Mouse (Mus musculus): Measurements from ENCODE around the gene Tbcd.

The Tbcd gene

DNA sequence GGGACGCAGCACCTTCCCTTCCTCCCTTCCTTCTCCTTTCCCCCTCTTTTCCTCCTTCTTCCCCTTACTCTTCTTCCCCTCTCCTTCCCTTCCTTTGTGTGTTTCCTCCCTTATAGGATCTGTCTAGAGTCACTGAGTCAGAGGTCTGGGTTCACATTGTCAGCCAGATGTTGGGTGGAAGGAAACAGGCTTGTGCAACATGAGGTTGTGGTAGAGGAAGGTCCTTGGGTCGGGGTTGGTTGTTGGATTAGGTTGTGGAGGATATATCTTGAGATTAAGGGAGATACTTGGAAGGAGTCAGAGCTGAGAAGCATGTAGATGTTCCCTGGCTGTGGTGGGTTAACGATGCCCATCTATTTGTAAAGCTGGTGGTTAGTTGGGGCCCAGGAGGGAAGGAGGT lies 23.1 kb downstream of the Tbcd start:
- DNase-seq (ENCODE audit: extremely low read depth, insufficient read length, low spot score), result no peak

DNA sequence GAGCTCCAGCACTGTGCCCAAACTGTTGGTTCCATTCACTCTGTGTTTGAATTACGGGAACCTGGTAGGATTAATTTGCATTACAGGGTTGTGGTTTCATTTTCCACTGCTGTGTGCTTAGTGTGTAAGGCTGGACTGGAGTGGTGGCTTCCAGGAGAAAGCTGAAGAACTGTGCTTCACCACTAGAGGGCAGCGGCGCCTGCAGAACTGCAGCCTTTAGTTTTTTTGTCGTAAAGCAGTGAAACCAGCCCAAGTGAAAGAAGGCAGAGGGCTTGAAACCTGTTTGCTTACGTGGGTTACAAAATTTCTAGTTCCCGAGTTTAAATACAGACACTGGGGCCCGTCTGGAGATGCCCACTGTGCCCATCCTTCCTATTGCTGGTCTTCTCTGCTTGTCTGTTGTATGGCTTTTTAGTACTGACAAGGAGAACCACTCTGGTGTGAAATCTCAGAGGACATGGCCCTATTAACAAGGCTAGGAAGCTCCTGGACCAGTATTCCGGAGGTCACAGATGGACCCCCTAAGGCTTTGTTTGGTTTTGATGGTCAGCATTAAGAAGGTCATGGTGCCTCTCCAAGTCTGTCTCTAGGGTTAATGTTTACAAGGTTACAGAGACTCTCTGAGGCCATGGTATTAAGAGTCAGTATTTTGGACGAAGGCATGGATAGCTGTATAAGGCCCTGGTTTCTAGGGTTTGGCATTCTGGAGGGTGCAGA lies 24.1 kb downstream of the Tbcd start:
- DNase-seq (ENCODE audit: extremely low read depth, insufficient read length, low spot score), result peak; percentile 52

DNA sequence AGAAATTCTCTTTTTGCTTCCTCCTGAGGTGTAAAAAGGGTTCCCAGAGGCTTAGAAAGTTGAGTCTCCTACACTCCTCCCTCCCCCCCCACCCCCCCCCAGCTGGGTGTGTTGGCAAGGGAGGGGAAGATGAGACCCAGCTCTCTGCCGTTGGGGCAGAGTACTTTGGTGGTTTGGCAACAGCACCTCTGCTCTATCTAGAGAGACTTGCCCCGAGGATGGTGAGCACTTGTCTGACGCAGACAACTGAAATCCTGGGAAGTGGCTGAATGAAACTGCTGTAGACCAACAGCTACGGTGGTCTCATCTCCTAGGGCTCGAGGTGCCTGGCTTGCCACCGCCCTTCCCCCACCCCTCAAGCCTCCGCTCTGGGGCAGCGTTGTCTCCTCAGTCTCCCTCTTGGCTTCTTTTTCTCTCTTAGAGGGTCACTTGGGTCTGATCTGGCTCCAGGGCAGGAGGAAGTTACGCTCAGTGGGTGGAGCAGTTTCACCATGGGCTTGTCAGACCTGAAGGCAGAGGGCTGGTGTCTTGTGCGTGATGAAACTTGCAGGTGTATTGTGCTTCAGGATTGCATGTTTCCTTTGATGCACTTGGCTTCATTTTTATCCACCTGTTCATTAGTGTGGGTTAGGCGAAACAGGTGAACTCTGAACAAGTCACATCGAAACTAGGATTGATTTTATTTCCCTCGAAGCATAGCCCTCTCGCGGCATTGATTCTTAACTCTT lies 27.9 kb downstream of the Tbcd start:
- no peak for DNase-seq (ENCODE audit: extremely low read depth, insufficient read length, low spot score)

- DNase-seq (ENCODE audit: extremely low read depth, insufficient read length, low spot score), result no peak
Observed at GRCm38 (mm10) chr11:121481129-121481528, 29.4 kb downstream of the Tbcd start.

GRCm38 (mm10) chr11:121485882-121486281 lies 34.1 kb downstream of the Tbcd start:
- DNase-seq (ENCODE audit: extremely low read depth, insufficient read length, low spot score), result no peak

GRCm38 (mm10) chr11:121490651-121491050 lies 38.9 kb downstream of the Tbcd start:
- DNase-seq (ENCODE audit: extremely low read depth, insufficient read length, low spot score), result no peak

- no peak for DNase-seq (ENCODE audit: extremely low read depth, insufficient read length, low spot score)
Observed at GRCm38 (mm10) chr11:121500595-121500994, 48.8 kb downstream of the Tbcd start.

DNA sequence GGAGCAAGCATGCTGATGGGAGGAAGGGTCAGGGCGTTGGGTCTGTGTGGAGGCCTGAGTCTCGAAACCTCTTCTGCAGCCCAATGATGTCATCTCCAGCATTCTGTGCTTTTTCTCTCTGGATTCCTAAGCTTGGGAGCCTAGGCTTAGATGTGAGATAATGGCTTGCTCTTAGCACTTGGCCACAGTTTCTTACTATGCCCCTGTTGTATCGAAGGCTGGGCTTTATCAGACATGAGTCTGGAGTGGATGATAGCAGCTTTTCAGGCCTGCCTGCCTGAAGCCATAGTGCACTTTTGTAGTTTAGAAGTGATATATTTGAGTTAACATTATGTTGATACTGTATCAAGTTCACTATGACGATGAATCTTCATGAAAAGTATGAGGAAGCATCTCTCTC lies 49.8 kb downstream of the Tbcd start:
- no peak for DNase-seq (ENCODE audit: extremely low read depth, insufficient read length, low spot score)

DNA sequence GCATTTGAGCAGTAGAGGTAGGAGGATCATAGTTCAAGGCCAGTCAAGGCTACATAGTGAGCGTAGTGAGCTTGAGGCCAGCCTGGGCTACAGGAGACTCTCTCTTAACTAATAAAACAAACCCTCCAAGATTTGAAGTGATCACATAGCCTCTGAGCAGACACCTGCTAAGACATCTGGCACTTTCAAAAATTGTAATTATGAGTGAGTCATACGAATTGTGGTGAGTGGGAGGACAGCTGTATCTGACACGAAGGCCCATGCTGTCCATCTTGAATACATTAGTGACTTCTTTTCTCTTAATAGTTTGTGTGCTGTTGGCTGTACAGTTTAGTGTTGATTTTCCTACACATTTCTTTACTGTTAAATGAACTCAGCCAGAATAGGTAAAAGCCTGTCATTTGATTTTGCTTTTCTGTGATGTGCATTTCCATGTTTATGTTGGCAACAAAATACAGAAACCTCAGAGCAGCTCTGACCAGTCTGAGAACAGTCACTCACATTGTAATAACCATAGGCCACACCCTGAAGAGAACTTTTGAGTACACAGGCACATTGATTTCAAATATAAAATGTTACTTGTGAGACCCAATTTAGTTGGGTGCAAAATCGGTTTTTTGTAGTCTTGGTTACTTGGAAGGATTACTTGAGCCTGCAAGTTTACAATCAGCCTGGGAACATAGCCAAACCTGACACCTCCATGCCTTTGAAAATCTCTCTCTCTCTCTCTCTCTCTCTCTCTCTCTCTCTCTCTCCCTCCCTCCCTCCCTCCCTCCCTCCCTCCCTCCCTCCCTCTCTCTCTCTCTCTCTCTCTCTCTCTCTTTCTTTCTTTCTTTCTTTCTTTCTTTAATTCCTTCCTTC lies 50.5 kb downstream of the Tbcd start:
- DNase-seq (ENCODE audit: extremely low read depth, insufficient read length, low spot score), result peak; percentile 63

- DNase-seq (ENCODE audit: extremely low read depth, insufficient read length, low spot score), result no peak
Observed at GRCm38 (mm10) chr11:121508478-121508877, 56.7 kb downstream of the Tbcd start.

GRCm38 (mm10) chr11:121510512-121511246 lies 58.9 kb downstream of the Tbcd start:
- DNase-seq (ENCODE audit: extremely low read depth, insufficient read length, low spot score), result no peak

GRCm38 (mm10) chr11:121512896-121513572 lies 61.3 kb downstream of the Tbcd start:
- no peak for DNase-seq (ENCODE audit: extremely low read depth, insufficient read length, low spot score)

- DNase-seq (ENCODE audit: extremely low read depth, insufficient read length, low spot score), result no peak
Observed at GRCm38 (mm10) chr11:121515996-121516395, 64.2 kb downstream of the Tbcd start.

DNA sequence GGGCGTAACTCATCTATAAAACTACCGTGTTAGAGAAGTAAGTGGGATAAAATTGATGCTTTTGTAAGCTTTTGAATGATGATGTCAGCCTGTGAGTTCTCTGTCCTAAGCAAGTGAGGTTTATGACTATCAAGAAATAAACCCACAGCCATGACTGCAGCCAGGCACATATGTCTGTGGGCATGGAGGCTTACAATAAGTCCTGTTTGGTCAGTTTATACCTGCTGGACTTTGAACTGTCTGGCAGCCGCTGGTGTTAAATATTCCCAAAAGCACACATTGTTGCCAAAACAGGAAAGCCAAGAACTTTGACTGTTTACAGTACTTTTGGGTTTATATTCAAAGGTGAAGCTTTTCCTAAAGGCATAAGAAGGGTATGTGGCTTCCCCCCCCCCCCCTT lies 65.2 kb downstream of the Tbcd start:
- no peak for DNase-seq (ENCODE audit: extremely low read depth, insufficient read length, low spot score)

- no peak for DNase-seq (ENCODE audit: extremely low read depth, insufficient read length, low spot score)
Observed at GRCm38 (mm10) chr11:121517687-121518465, 66.1 kb downstream of the Tbcd start.

DNA sequence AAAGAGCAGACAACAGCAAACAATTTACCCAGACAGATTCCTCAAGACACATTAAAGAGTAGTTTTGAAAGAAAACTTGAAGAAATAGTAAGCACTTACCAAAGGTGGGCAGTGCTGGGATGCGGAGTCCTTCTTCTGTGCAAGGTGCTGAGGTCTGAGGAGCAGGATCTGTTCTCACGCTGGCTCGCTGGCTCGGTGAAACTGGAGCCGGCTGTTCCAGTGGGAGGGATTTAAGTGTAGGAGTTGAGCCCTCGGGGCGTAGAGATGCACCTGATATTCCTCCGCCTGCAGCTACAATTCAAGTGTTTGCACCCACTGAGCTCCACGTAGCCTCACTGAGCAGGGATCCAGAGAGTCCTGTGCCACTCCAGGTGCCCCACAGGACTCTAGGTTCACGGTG lies 67.4 kb downstream of the Tbcd start, which contains the start of gene Zfp750:
TSS of gene Zfp750 (minus strand) at position 203 of the 400 bp plus-strand sequence.
- DNase-seq (ENCODE audit: extremely low read depth, insufficient read length, low spot score), result no peak

DNA sequence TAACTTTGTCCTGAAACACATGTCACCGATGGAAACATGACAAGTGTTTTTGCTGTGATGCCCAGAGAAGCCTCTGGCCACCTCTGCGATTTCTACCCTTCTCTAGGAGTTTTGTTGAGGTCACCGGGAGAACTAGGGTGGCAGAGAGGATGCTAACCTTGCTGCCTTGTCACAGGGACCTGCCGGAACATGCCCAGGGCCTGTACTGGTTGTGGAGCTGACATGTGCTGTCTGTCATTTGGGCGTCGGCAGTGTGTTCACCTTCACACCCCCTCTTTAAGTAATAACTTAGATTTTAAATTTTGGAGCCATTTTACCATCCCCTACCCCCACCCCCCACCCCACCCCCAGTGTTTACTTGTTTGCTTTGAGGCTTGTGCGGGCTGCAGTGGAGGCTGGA lies 68.0 kb downstream of the Tbcd start:
- DNase-seq (ENCODE audit: extremely low read depth, insufficient read length, low spot score), result no peak

DNA sequence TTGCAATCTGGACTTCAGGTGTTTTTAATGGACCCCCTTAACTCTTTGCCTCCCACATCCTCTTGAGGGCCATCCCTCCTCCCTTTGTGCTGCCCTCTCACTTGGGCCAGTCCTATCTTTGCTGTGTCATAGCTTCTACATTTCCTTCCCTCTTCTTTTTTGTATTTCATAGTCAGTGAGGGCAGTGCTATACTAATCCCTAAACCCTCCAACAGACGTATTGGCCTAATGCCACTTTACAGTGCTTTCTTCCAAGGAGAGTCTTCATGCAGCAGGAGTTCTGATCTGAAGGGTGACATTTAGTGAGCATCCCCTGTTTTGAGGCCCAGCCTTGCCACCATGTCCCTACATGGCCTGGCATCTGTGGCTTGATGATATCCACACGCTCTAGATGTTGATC lies 69.0 kb downstream of the Tbcd start:
- DNase-seq (ENCODE audit: extremely low read depth, insufficient read length, low spot score), result no peak

DNA sequence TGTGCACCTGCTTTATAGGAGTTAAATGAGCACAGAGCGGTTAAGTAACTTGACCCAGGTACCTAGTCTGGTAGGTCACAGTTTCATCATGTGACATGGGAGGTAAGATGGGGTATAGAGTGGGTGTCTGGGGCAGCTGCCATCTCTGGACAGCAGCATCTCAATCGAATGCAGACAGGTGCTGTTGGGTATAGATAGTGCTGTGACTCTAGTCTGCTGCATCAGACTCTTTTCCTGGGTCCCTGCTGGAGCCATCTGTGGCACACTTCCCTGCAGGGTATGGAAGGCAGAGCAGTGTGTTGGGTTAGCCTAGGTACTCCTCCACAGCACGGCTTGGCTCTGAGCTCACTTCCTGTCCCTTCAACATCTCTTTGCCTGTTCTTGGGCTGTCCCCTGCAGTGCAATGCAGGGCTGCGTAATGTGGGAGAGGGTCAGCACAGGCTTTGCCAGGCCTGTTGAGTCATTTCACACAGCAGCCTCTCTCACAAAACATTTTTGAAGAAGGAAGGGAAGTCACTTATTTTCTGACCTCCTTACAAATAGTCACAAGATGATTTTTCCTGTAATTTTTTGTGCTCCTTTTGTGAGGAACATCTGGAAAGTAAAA lies 70.5 kb downstream of the Tbcd start:
- no peak for DNase-seq (ENCODE audit: extremely low read depth, insufficient read length, low spot score)
